Mouse (Mus musculus) E14TG2a.4 (cell line): ENCODE results near the gene Prkca.

Experiments used
- H3K27me3 ChIP-seq: 2 replicates; pipeline ENCODE4 v1.6.1; 2014; ENCODE audit warnings: low read length, control low read depth; ENCODE audit not compliant: insufficient read depth
- H3K36me3 ChIP-seq: 2 replicates; pipeline ENCODE4 v1.6.1; 2014; ENCODE audit warnings: low read length, control low read depth; ENCODE audit not compliant: insufficient read depth
- H3K4me1 ChIP-seq: replicated peaks from 2 replicates; pipeline ENCODE4 v1.6.1; 2014; ENCODE audit warnings: low read depth, low read length, control low read depth
- H3K4me3 ChIP-seq: replicated peaks from 2 replicates; pipeline ENCODE4 v1.5.1; 2014; ENCODE audit warnings: mild to moderate bottlenecking, low read length
- H3K9me3 ChIP-seq: 2 replicates; pipeline ENCODE4 v1.6.1; 2014; ENCODE audit warnings: low read length, control low read depth
- CTCF ChIP-seq: conservative IDR thresholded peaks from 2 replicates; pipeline ENCODE4 v1.5.1; 2014; ENCODE audit warnings: low read length
- NANOG ChIP-seq: IDR thresholded peaks from 2 replicates; pipeline ENCODE4 v1.6.1; 2014; ENCODE audit warnings: borderline replicate concordance, low read length, mixed read lengths
- POU5F1 ChIP-seq: IDR thresholded peaks from 2 replicates; pipeline ENCODE4 v1.6.1; 2014; ENCODE audit warnings: low read length, borderline replicate concordance

The Prkca gene

DNA sequence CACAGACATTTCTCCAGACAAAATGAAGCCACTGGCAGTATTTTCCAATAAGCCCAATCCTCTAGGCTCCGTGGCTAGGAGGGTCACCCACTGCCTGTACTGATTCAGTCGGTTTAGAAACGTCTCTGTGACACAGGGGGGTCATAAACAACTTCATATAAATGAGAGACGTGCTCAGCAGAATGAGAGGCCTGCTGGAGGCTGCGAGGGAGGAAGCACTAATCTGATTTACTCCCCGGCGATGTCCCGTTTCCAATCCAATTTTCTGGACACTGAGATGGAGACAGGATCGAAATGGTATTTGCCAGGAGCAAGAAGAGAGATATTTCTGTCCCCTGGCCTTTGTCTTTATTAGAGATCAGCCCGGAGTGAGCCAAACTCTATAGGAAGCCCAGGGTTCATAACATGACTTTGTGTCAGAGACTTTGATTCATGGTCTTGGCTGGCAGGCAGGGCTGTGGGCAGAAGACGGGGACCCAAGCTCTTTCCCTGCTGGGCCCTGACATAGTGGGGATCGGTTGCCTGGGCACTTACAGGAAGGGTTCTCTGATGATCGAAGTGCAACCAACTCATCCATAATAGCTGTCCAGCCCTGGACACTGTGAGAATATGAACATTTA is 120.0 kb downstream of the Prkca start:
- no peaks in the 10 kb centered on the region for H3K4me1 ChIP-seq
- no peaks in the 10 kb centered on the region for H3K27me3 ChIP-seq
- TF ChIP-seq POU5F1 (no peak), CTCF (no peak), NANOG (no peak)
- H3K4me3 ChIP-seq, result no peak overlapping the region
- H3K36me3 ChIP-seq, result no peaks in the 10 kb centered on the region
- no peaks in the 10 kb centered on the region for H3K9me3 ChIP-seq

GRCm38 (mm10) chr11:108223154-108223553 is 120.6 kb downstream of the Prkca start:
- no peaks in the 10 kb centered on the region for H3K9me3 ChIP-seq
- H3K27me3 ChIP-seq, result no peaks in the 10 kb centered on the region
- no peak overlapping the region for H3K4me3 ChIP-seq
- TF ChIP-seq POU5F1 (no peak), CTCF (no peak), NANOG (no peak)
- no peaks in the 10 kb centered on the region for H3K36me3 ChIP-seq
- no peaks in the 10 kb centered on the region for H3K4me1 ChIP-seq

- no peak overlapping the region for H3K4me3 ChIP-seq
- no peaks in the 10 kb centered on the region for H3K9me3 ChIP-seq
- TF ChIP-seq NANOG (no peak), POU5F1 (no peak), CTCF (no peak)
- H3K4me1 ChIP-seq, result no peaks in the 10 kb centered on the region
- H3K27me3 ChIP-seq, result no peaks in the 10 kb centered on the region
- no peaks in the 10 kb centered on the region for H3K36me3 ChIP-seq
Measured at GRCm38 (mm10) chr11:108222616-108223015, 121.1 kb downstream of the Prkca start.

- TF ChIP-seq POU5F1 (no peak), NANOG (no peak), CTCF (no peak)
- no peaks in the 10 kb centered on the region for H3K4me1 ChIP-seq
- H3K9me3 ChIP-seq, result no peaks in the 10 kb centered on the region
- H3K36me3 ChIP-seq, result no peaks in the 10 kb centered on the region
- H3K4me3 ChIP-seq, result no peak overlapping the region
- no peaks in the 10 kb centered on the region for H3K27me3 ChIP-seq
Measured at GRCm38 (mm10) chr11:108222026-108222425, 121.7 kb downstream of the Prkca start.

GRCm38 (mm10) chr11:108221124-108221835 is 122.4 kb downstream of the Prkca start:
- no peaks in the 10 kb centered on the region for H3K27me3 ChIP-seq
- no peak overlapping the region for H3K4me3 ChIP-seq
- no peaks in the 10 kb centered on the region for H3K36me3 ChIP-seq
- H3K9me3 ChIP-seq, result no peaks in the 10 kb centered on the region
- no peaks in the 10 kb centered on the region for H3K4me1 ChIP-seq
- no peak for TF ChIP-seq CTCF
- no peak for TF ChIP-seq POU5F1
- TF ChIP-seq NANOG, result no peak

- Histone ChIP-seq H3K9me3 (no peaks in the 10 kb centered on the region), H3K4me3 (no peak overlapping the region), H3K4me1 (no peaks in the 10 kb centered on the region), H3K27me3 (no peaks in the 10 kb centered on the region), H3K36me3 (no peaks in the 10 kb centered on the region)
- TF ChIP-seq NANOG (no peak), CTCF (no peak), POU5F1 (no peak)
Measured at GRCm38 (mm10) chr11:108220605-108221004, 123.1 kb downstream of the Prkca start.

- TF ChIP-seq POU5F1 (no peak), CTCF (no peak), NANOG (no peak)
- Histone ChIP-seq H3K36me3 (no peaks in the 10 kb centered on the region), H3K9me3 (no peaks in the 10 kb centered on the region), H3K4me1 (no peaks in the 10 kb centered on the region), H3K4me3 (no peak overlapping the region), H3K27me3 (no peaks in the 10 kb centered on the region)
Measured at GRCm38 (mm10) chr11:108217043-108217442, 126.7 kb downstream of the Prkca start.

DNA sequence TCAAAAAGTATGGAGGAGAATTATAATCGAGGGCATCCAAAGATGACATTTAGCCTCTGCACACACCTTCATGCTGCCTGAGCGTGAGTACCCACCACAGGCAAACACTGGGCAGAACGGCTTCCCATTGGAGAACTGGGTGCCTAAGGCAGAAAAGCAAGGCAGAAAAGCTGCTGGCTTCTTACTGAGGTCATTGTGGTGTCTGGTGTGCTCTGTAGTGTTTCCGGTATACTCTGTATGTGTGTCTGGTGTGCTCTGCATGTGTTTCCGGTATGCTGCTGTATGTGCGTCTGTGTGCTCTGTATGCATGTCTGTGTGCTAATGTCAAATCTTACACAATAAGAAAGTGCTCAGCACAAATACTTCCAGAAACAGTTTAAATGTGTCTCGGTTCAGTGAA is 127.7 kb downstream of the Prkca start:
- TF ChIP-seq POU5F1 (no peak), CTCF (no peak), NANOG (no peak)
- H3K27me3 ChIP-seq, result no peaks in the 10 kb centered on the region
- no peaks in the 10 kb centered on the region for H3K4me1 ChIP-seq
- no peak overlapping the region for H3K4me3 ChIP-seq
- H3K36me3 ChIP-seq, result no peaks in the 10 kb centered on the region
- H3K9me3 ChIP-seq, result no peaks in the 10 kb centered on the region
